Mouse (Mus musculus) G1E (cell line): ENCODE data around the gene Nol6.

Source experiments
- CTCF ChIP-seq: IDR thresholded peaks from 2 replicates; pipeline ENCODE4 v1.5.1; 2012; ENCODE audit warnings: low read depth, low read length, inconsistent platforms, mixed read lengths
- GATA1 ChIP-seq: IDR thresholded peaks from 2 replicates; pipeline ENCODE4 v1.6.1; 2012; ENCODE audit warnings: borderline replicate concordance, low read length, inconsistent platforms, mixed read lengths

GRCm38 (mm10) chr4:41133529-41134291 lies 9.5 kb upstream of the Nol6 start:
- TF ChIP-seq CTCF (no peak), GATA1 (no peak)
